In genomic region chr4:100553296-100553695, GRCm38 (mm10) we compare ENCODE assay signal across 18 mouse cellular contexts.
DNase-seq lines count a peak whose midpoint lies in the region; ATAC-seq and TF ChIP-seq lines count a peak whose summit lies in the region.
"Had no signal": no experiment of that assay in that cellular context is flagged by ENCODE, and none has a peak within 500 bp of the region (broad histone marks: within the 10 kb centered on the region; RNA-seq: fewer than 3 reads in every experiment).

No protein-coding gene starts in this region.

- peak; percentile 58 for DNase-seq in midbrain, embryonic 14.5 days
- no peak for DNase-seq in midbrain, embryonic 10.5 days (ENCODE audit: low spot score)
- peak; percentile 51 for DNase-seq in brain, embryonic 14.5 days (ENCODE audit: low read depth)
- DNase-seq in limb, embryonic 10.5 days (ENCODE audit: low spot score): peak; percentile 12
- no peak for DNase-seq in gastrocnemius, postnatal 14 days
- DNase-seq: adrenal gland, adult 2 months; adrenal gland, postnatal 10 days; adrenal gland, postnatal 25 days; cerebellum, adult 11-12 months; cerebellum, adult 2 months; cerebellum, adult 9-10 months; cerebellum, postnatal 10 days; cerebellum, postnatal 25 days; forebrain, postnatal 0 days had no signal

- no peaks in the 10 kb centered on the region for H3K9me3 ChIP-seq in midbrain, embryonic 14.5 days (ENCODE audit: control insufficient read depth, low read length)
- no peaks in the 10 kb centered on the region for H3K9me3 ChIP-seq in midbrain, embryonic 10.5 days (replicated peaks)
- no peaks in the 10 kb centered on the region for H3K9me3 ChIP-seq in limb, embryonic 10.5 days (replicated peaks)
- H3K9me3 ChIP-seq: embryonic facial prominence, embryonic 10.5 days; embryonic facial prominence, embryonic 12.5 days; forebrain, embryonic 13.5 days; forebrain, embryonic 15.5 days had no signal

- H3K36me3 ChIP-seq in midbrain, embryonic 14.5 days (ENCODE audit: control insufficient read depth, insufficient read depth, low read length): no peaks in the 10 kb centered on the region
- no peaks in the 10 kb centered on the region for H3K36me3 ChIP-seq in midbrain, embryonic 10.5 days
- H3K36me3 ChIP-seq in limb, embryonic 10.5 days: no peaks in the 10 kb centered on the region
- H3K36me3 ChIP-seq: embryonic facial prominence, embryonic 10.5 days; embryonic facial prominence, embryonic 12.5 days; forebrain, embryonic 15.5 days had no signal

- TF ChIP-seq POLR2A in brain, embryonic 14.5 days (IDR thresholded peaks at IDR 0.05; ENCODE audit: borderline replicate concordance, extremely low read depth, insufficient read depth, insufficient read length, poor library complexity, severe bottlenecking): no peak

- intact Hi-C loops in gastrocnemius, postnatal 14 days (cut with DNase I; ENCODE audit: low total_unique reads): no loop called here

- no peak overlapping the region for H3K4me3 ChIP-seq in midbrain, embryonic 14.5 days (replicated peaks; ENCODE audit: low read depth, low read length)
- H3K4me3 ChIP-seq in midbrain, embryonic 10.5 days: no peak overlapping the region
- no peak overlapping the region for H3K4me3 ChIP-seq in limb, embryonic 10.5 days
- H3K4me3 ChIP-seq: embryonic facial prominence, embryonic 10.5 days; embryonic facial prominence, embryonic 12.5 days; forebrain, embryonic 13.5 days; forebrain, embryonic 15.5 days had no signal

- H3K9ac ChIP-seq in midbrain, embryonic 14.5 days (replicated peaks; ENCODE audit: low read length): no peak overlapping the region
- H3K9ac ChIP-seq: embryonic facial prominence, embryonic 12.5 days; forebrain, embryonic 13.5 days; forebrain, embryonic 15.5 days; forebrain, postnatal 0 days had no signal

- 68% methylated on average over 2 of the region's 2 CpGs for WGBS in midbrain, embryonic 14.5 days
- 88% methylated on average over 2 of the region's 2 CpGs for WGBS in midbrain, embryonic 10.5 days
- 88% methylated on average over 2 of the region's 2 CpGs for WGBS in limb, embryonic 10.5 days

- no peaks in the 10 kb centered on the region for H3K27me3 ChIP-seq in midbrain, embryonic 14.5 days (ENCODE audit: control insufficient read depth, insufficient read depth, low read length)
- H3K27me3 ChIP-seq in midbrain, embryonic 10.5 days (ENCODE audit: low read depth, poor library complexity, severe bottlenecking): no peaks in the 10 kb centered on the region
- H3K27me3 ChIP-seq in limb, embryonic 10.5 days (ENCODE audit: low read depth, poor library complexity, severe bottlenecking): no peaks in the 10 kb centered on the region
- H3K27me3 ChIP-seq: embryonic facial prominence, embryonic 12.5 days; forebrain, embryonic 13.5 days; forebrain, embryonic 15.5 days had no signal

- no peak overlapping the region for H3K4me2 ChIP-seq in midbrain, embryonic 14.5 days (ENCODE audit: low read length)
- H3K4me2 ChIP-seq: embryonic facial prominence, embryonic 12.5 days; forebrain, embryonic 13.5 days; forebrain, embryonic 15.5 days had no signal

- no peak overlapping the region for H3K27ac ChIP-seq in midbrain, embryonic 14.5 days (replicated peaks; ENCODE audit: low read depth, low read length)
- H3K27ac ChIP-seq in midbrain, embryonic 10.5 days (replicated peaks): no peak overlapping the region
- no peak overlapping the region for H3K27ac ChIP-seq in limb, embryonic 10.5 days
- H3K27ac ChIP-seq: embryonic facial prominence, embryonic 10.5 days; embryonic facial prominence, embryonic 12.5 days; forebrain, embryonic 13.5 days; forebrain, embryonic 15.5 days had no signal

- ATAC-seq in midbrain, embryonic 14.5 days (ENCODE audit: low FRiP score, low TSS enrichment): no peak
- ATAC-seq: forebrain, embryonic 13.5 days; forebrain, embryonic 15.5 days; forebrain, postnatal 0 days had no signal

- H3K4me1 ChIP-seq in midbrain, embryonic 14.5 days (ENCODE audit: control insufficient read depth, insufficient read depth, low read length): no peaks in the 10 kb centered on the region
- no peaks in the 10 kb centered on the region for H3K4me1 ChIP-seq in midbrain, embryonic 10.5 days
- no peaks in the 10 kb centered on the region for H3K4me1 ChIP-seq in limb, embryonic 10.5 days
- H3K4me1 ChIP-seq: embryonic facial prominence, embryonic 10.5 days; embryonic facial prominence, embryonic 12.5 days; forebrain, embryonic 13.5 days; forebrain, embryonic 15.5 days had no signal

- TF ChIP-seq CTCF in brain, embryonic 14.5 days (IDR thresholded peaks at IDR 0.05; ENCODE audit: borderline replicate concordance, extremely low read depth, insufficient read depth, insufficient read length): no peak

Comparison
In these comparisons a context has a peak if more than half of its experiments do, and no peak if none do; other contexts are left out.
1. DNase-seq: peak in midbrain, embryonic 14.5 days (single experiment), brain, embryonic 14.5 days (single experiment) and limb, embryonic 10.5 days (single experiment); none in midbrain, embryonic 10.5 days (single experiment) and gastrocnemius, postnatal 14 days (single experiment).